Mouse (Mus musculus): Measurements from ENCODE around the gene Rad54l2.

Gene Rad54l2

DNA sequence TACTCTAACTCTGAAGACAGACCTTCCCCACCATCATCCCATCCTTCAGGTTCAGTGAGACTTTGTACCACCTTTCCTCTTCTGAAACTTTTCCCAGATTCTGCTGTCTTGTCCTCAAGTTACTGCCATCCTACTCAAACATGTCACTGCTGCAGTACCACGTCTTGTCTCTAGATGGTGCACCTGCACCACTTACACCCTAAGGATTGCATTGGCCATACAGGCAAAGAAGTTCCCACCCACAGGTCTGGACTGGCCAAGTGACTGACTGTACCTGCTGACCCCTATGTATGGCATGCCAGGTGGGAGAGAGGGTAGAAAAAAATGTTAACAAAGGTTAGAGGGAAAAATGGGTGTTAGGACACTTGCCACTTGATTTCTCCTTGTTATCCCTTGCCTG lies 113.5 kb downstream of the Rad54l2 start:
- DNase-seq: peak; percentile 90

DNA sequence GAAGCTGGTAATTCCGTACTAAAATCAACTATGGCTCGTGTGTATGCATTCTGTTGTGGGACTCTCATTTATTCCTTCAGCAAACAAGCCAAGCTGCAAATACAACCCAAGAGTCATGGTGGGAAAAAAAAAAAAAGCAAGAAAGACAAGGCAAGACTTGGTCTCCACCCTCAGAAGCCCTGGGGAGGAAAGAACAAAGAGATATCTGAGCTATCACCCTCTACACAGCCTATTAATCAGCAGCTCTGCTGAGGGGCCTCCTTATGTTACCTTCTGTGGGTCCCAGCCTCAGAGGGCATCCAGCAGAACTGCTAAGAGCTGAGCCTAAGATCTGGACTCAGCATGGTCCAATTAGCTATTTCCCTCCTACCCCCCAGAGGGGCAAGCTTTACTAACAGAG lies 115.1 kb downstream of the Rad54l2 start:
- no peak for DNase-seq

DNA sequence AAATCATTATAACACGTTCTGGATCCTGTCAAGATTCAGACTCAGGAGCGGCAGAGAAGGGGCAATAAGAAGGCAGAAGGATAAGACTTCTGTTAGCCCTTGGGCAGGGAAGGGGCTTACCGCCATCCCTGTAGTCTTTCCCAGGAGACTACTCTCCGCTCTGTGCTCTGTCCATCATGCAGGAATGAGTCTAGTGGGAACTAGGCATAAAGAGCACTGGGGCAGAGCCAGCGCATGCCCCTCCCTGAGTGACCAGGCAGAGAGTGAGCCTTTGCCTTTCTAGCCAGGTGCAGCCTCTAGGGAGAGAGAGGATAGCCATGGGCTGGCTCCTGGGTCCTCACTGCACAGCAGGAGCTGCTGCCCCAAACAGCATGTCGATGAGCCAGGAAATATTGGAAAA lies 124.1 kb downstream of the Rad54l2 start:
- DNase-seq: no peak

DNA sequence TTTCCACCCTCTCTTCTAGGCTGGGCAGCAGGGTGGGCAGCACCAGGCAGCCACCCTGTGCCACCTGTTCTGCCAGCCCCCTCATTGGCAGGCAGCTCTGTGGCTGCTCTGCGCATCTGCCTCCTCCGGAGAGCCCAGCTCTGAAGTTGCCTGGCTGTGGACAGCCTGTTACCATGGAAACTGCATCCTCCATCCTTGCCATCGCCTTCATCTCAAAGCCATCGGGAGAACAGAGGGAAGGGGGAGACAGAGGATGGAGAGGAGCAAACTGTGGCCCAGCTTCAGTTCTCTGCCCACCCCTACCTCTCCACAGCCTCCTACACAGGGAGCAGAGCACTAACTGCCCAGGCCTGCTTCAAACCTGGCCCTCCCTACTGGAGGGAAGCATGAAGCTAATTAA lies 124.6 kb downstream of the Rad54l2 start:
- no peak for DNase-seq

DNA sequence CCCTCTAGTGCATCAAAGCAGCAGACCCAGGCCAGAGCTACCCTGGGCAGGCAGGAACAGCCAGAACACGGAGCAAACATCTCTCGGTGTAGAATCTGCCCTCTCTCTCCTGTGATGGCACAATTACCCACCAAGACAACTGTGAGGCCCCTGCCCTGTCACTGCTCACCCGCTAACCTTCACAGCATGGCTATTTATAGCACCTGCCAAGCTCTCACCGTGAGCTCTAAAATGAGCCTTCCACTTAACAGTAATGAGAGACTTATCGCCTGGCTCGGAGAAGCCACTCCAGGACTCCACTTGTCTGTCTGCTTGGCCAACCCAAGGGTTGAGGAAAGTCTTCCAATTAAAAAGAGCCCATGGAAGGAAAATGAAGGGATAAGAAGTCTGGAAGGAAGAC lies 125.8 kb downstream of the Rad54l2 start:
- no peak for DNase-seq

DNA sequence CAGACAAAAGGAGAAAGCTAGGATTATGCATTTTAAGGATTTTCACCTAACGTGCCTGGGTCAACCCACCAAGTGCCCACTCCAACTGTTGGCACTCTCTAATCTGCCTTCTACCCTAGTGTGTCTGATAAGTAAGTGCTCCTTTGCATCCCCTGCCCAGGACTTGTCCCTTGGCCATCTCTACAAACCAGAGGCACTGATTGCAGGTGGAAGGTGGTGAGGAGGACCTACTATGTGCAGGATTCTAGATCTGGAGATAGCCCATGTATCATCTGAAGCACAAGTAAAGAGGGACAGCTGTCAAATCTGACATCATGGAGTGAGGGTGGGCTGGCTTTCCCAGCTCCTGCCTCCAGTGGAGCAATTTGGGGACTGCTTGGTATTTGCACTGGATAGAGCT lies 129.1 kb downstream of the Rad54l2 start:
- no peak for DNase-seq

DNA sequence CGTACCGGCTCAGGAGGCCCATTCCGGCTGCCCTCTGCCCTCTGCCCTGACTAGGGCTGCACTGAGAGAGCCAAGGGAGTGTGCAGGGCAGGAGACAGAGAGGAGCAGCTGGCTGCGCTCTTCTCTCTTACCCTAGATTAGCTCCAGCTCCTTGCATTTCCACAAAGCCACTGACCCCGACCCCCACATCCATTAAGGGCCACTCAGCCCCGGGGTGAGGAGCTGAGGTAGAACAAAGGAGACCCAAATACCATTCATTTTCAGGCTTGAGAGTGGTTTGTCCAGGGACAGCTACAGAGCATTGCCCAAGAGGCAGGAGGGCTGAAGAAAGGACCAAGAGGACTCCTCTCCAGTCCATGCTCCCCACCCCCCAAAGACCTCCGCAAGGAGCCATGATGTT lies 129.6 kb downstream of the Rad54l2 start:
- DNase-seq: no peak

DNA sequence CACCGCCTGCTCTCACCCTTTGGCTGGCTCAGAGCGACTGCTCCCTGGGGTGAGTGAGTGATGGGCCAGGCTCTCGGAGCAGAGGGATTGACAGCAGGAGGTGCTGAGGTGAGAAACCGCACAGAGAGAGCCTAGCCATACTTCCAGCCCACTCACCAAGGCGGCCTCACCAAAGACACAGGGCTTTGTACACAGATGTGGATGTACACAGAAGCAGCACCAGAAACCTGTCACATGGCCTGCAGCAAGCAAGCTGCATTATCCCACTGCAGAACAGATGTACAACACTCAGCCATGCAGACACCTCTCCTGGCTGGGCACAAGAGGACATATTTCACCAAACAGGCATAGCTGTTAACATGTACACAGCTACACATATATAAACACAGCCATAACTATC lies 131.4 kb downstream of the Rad54l2 start:
- no peak for DNase-seq

DNA sequence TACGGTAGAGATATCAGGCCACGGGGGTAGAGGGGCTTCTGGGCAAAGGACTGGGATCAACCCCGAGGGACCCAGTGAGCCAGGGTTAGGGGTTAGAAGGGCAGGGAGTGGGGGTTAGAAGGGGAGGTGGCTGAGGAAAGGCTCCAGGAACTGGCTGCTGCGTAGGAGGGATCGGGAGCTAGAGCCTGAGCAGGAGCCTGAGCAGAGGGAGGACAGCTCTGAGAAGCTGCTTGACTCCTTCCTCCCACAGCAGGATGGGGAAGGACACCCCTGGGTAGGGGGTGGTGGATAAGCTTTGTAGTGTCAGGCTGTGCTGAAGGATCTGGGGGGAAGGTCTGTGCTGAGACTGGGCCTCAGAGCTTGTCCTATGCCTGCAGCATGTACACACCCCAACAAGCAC lies 132.2 kb downstream of the Rad54l2 start:
- no peak for DNase-seq

DNA sequence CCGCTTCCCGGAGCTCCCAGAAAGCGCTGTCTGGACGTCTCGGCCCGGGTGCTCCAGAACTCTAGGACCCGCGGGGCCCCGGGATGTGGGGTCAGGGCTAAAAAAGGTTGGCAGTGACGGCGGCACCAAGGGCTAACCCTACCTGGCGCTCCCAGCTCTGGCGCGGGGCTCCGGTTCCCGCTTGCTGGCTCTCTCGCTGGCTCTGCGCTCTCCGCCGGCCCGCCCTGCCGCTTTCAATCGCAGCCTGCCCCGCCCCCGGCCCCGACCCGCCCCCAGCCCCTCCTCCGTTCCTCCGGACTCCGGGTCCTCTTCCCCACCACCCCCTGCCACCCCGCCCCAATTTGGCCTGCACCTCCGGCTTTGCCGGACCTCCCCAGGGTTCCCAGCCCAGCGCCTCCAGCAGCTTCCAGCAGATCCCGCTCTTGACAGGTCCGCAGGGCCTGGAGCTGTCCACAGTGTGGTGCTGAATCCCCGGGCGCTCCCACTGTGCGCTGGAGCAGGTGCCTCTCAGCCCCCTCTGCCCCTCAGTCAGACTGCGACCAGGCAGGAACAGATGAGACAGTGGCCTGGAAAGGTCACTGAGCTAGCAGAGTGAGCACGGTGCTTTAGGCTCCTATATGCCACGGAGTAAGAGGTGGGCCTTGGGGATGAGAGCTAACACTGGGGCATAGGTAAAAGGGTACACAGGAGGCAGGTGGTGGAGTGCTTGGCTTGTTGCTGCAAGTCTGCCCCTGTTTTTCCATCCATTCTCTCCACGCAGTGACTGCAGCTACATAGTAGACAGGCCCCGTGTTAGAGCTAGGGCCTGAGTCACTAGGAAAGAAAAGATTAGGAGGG lies 132.9 kb downstream of the Rad54l2 start, which contains the start of gene Grm2:
Gene Grm2 (minus strand): TSS at position 199 of the 837 bp plus-strand sequence.
- no peak for DNase-seq

DNA sequence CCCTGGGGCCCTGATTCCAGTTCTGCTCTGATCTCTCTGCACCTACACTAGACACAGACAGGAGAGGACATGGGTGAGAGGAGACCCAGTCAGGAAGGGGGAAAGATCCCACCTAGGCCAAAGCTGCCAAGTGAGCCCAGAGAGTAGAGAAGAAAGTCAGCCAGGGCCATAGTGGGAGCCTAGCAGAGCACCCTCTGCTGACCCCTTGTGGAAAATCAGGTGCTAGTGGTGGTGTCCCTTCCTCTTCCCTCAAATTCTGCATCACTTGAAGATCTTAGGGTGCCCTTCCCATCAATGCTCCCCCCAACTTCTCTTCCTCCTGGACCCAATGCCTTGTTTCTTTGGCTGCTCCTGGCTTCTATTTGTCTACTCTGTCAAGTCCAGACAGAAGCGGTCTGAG lies 136.3 kb downstream of the Rad54l2 start:
- DNase-seq: no peak

DNA sequence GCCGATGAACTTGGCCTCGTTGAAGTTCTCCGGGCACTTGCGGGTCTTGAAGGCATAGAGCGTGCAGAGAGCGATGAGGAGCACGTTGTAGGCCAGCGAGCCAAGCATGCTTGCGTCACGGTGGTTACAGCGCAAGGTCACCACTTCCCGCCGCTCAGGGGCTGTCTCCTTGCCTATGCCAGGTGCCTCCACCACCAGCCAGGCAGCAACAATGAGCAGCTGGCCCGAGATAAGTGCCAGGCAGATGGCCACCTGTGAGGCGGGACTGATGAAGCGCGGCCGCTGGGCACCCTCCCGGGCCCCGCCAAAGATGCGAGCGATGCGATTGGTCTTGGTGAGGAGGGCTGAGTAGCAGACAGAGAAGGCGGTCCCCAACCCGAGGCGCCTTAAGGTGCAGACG lies 141.8 kb downstream of the Rad54l2 start:
- DNase-seq: no peak

DNA sequence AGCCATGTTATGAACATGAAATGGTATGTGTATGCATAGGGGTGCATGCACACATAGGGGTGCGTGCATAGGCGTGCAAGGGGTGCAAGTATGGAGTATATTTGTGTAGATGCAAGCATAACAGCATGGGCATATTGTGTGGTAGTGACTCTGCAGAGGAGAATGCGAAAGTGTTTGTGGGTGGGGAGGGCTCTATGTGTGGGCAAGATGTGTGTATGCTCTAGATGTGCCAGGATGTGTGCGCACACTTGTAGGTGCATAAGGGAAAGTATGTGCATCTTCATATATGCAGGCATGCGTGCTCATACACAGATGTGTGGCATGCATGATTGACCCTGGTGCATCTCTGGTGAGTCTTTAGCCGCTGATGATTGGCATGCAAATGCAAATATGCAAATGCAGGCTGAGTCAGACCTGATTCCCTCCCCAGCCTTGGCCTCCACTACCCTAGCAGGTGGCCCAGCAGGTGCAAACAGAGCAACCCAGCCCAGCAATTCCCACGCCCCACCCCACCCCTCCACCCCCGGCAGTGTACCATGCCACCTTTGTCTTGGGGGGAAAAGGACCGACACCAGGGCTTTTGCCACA lies 143.2 kb downstream of the Rad54l2 start:
- no peak for DNase-seq

DNA sequence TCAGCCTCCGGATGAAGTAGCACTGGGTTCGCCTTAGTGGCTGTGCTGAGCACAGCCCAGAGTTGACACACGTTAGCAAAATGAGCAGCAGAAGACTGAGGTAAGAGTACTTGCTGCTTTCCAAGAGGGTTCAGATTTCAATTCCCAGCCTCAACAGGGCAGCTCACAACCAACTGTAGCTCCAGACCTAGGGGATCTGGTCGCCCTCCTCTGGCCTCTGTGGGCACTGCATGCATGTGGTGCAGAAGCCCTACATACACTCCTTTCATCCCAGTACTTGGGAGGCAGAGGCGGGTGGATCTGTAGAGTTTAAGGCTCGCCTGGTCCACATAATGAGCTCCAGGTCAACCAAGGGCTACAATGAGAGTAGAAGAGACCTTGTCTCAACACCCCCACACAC lies 145.2 kb downstream of the Rad54l2 start:
- DNase-seq: no peak

DNA sequence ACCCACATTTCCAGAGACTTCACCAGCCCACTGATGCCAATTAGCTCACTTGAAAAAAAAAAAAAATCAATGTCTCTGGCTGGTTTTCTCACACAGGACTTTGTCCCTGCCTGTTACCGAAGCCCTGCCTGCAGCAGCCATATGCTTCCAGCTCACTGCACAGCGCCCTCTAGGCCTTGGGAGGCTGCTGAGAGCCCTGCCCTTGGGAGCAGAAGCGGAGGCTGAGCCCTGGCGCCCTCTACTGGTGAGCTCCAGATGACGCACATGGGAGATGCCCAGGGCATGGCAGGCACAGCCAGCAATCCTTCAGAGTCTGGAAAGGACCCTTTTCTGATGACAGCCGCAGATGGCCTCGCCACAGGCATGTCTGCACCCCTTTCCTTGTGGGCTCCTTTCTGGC lies 145.9 kb downstream of the Rad54l2 start:
- DNase-seq: peak; percentile 61

DNA sequence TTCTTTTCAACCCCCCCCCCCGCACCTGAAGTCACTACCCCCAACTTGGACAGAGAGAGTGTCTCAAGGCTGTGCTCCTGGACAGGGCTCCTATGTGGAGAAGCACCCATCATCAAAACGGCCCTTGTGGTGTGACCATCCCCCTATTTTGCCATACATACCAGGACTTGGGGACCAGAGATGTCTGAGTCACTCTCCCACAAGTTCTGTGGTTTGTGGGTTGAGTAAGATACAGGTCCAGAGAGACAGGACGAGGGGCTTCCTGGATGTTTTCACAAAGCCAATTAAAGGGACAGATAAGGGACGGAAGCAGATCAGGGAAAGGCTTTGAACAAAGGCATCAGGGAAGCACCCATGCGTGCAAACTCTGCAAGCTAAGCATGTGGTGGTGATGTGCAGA lies 147.6 kb downstream of the Rad54l2 start:
- DNase-seq: no peak

DNA sequence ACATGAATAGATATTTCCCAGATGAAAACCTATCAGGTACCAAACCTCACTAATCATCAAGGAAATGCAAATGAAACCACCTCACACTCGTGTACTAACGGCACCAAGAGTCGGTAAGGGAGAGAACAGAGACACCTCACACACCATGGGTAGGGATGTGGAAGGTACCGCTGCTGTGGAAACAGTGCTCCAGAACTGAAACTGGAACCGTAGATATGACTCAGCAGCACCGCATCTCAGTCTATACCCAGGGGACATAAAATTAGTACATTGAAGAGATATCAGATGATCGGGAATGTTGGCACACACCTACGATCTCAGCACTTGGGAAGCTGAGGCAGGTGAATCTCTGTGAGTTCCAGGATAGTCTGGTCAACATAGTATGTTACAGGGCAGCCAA lies 150.8 kb downstream of the Rad54l2 start:
- DNase-seq: no peak
